Mouse (Mus musculus) testis, adult 2 months (tissue): ENCODE data around the gene Abca1. TPM values are rescaled to one million over a fixed set of nuclear protein-coding genes. Genes with fewer than 3 reads are reported as not detected.

ENCODE experiments used
- H3K27ac ChIP-seq: fragments of 200-500 bp; 2 replicates; pipeline ENCODE4 v1.5.1; 2012; ENCODE audit warnings: low read depth, low read length; ENCODE audit not compliant: control insufficient read depth, insufficient read depth
- H3K27me3 ChIP-seq: fragments of 200-500 bp; 2 replicates; pipeline ENCODE4 v1.6.1; 2012; ENCODE audit warnings: mild to moderate bottlenecking, low read length, moderate library complexity; ENCODE audit not compliant: control insufficient read depth, insufficient read depth
- H3K36me3 ChIP-seq: fragments of 200-500 bp; 2 replicates; pipeline ENCODE4 v1.6.1; 2012; ENCODE audit warnings: mild to moderate bottlenecking, low read length; ENCODE audit not compliant: control insufficient read depth, insufficient read depth
- H3K4me1 ChIP-seq: fragments of 200-500 bp; 2 replicates; pipeline ENCODE4 v1.6.1; 2012; ENCODE audit warnings: low read length; ENCODE audit not compliant: control insufficient read depth, insufficient read depth
- H3K4me3 ChIP-seq: fragments of 200-500 bp; 2 replicates; pipeline ENCODE4 v1.5.1; 2012; ENCODE audit warnings: low read depth, mild to moderate bottlenecking, low read length, moderate library complexity, mixed read lengths; ENCODE audit not compliant: control insufficient read depth
- CTCF ChIP-seq: fragments of 200-500 bp; IDR thresholded peaks from 2 replicates; pipeline ENCODE4 v1.5.1; 2012; ENCODE audit warnings: low read depth, mild to moderate bottlenecking, inconsistent platforms, low read length, moderate library complexity; ENCODE audit not compliant: control insufficient read depth, insufficient read depth, insufficient replicate concordance
- POLR2A ChIP-seq: fragments of 200-500 bp; IDR thresholded peaks from 2 replicates; pipeline ENCODE4 v1.6.1; 2012; ENCODE audit warnings: low read depth, mild to moderate bottlenecking, inconsistent platforms, low read length, moderate library complexity; ENCODE audit not compliant: control insufficient read depth
- polyA plus RNA-seq: library from polyadenylated mRNA; depleted of rRNA; stranded (reverse); fragments of >200 nt; gene quantifications from 2 replicates; pipeline ENCODE4 v1.2.3, GENCODE M21; 2012

Abca1 gene
- polyA plus RNA-seq, 1 experiment = 9.8 TPM

DNA sequence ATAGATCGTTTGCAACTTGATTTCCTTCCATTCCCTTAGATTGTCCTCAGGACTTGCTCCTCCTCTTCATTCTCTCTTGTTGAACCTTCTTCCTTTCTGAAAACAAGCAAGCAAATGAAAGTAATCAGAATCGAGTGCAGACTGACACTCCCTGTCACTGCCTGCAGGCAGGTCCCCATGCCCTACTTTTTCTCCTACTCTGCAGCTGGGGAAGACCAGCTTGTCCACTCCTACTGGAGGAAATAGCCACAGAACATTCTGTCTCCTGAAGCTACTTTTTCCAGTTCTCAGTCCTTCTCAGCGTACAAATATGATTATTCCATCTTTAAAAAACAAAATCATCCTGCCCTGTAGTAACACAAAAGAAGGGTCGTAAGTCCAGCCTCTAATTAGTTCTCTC is 135.3 kb downstream of the Abca1 start:
- Histone ChIP-seq H3K27ac (no peak overlapping the region), H3K4me1 (no peaks in the 10 kb centered on the region), H3K27me3 (no peaks in the 10 kb centered on the region), H3K4me3 (no peak overlapping the region), H3K36me3 (no peaks in the 10 kb centered on the region)
- TF ChIP-seq CTCF (no peak), POLR2A (no peak)

GRCm38 (mm10) chr4:53023189-53023925 is 136.3 kb downstream of the Abca1 start:
- no peak overlapping the region for H3K27ac ChIP-seq
- TF ChIP-seq POLR2A (no peak), CTCF (no peak)
- no peaks in the 10 kb centered on the region for H3K4me1 ChIP-seq
- no peak overlapping the region for H3K4me3 ChIP-seq
- no peaks in the 10 kb centered on the region for H3K27me3 ChIP-seq
- no peaks in the 10 kb centered on the region for H3K36me3 ChIP-seq

- H3K4me3 ChIP-seq = no peak overlapping the region
- H3K27me3 ChIP-seq = no peaks in the 10 kb centered on the region
- H3K4me1 ChIP-seq = no peaks in the 10 kb centered on the region
- TF ChIP-seq CTCF (no peak), POLR2A (no peak)
- H3K27ac ChIP-seq = no peak overlapping the region
- no peaks in the 10 kb centered on the region for H3K36me3 ChIP-seq
These were observed 141.3 kb downstream of the Abca1 start for GRCm38 (mm10) chr4:53018392-53018791.

DNA sequence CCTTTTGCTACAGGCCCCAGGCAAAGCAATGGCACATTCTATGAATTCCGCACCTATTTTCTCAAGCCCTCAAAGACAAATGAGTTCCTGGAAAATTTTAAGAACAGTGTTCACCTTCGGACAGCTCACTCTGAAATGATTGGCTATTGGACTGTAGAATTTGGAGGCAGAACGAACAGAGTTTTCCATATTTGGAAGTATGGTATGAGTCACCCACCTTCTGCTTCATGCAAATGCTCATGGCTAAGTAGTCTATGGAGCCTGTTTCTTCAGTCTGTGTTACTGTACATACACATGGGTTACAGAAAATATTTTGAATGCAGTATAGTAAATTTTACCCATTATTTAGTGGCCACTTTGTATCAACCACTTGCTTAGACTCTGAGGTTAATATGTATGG is 144.7 kb downstream of the Abca1 start:
- Histone ChIP-seq H3K36me3 (no peaks in the 10 kb centered on the region), H3K27me3 (no peaks in the 10 kb centered on the region), H3K4me1 (peaks cover 5% of the 10 kb centered on the region), H3K4me3 (no peak overlapping the region), H3K27ac (no peak overlapping the region)
- no peak for TF ChIP-seq POLR2A
- TF ChIP-seq CTCF = no peak

DNA sequence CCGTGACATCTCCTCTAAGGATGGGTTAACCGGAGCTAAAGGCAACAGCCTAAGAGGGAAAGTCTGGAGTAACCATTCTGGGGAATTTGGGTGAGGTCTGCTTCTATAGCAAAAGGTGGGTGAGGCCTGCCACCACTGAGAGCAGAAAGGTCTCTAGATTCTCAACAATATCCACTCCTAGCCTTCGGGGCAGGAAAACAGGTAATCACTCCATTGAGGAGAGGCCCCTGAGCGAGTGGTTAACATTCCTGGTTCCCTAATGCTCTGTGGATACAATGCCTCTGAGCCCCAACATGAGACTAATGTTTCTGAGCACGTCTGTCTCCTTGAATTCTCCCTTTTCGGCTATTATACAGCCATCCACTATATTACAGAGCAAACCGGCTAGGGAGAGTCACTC is 145.3 kb downstream of the Abca1 start:
- no peak overlapping the region for H3K4me3 ChIP-seq
- H3K27me3 ChIP-seq = no peaks in the 10 kb centered on the region
- H3K36me3 ChIP-seq = no peaks in the 10 kb centered on the region
- peaks cover 5% of the 10 kb centered on the region for H3K4me1 ChIP-seq
- no peak overlapping the region for H3K27ac ChIP-seq
- no peak for TF ChIP-seq CTCF
- no peak for TF ChIP-seq POLR2A

- Histone ChIP-seq H3K36me3 (no peaks in the 10 kb centered on the region), H3K4me1 (peaks cover 5% of the 10 kb centered on the region), H3K27ac (peak within 1 kb of the TSS; percentile 77), H3K4me3 (peak within 1 kb of the TSS; percentile 90), H3K27me3 (no peaks in the 10 kb centered on the region)
- no peak for TF ChIP-seq CTCF
- 0 out of 2 replicates have a peak, but pooled peaks have one; percentile 20 for TF ChIP-seq POLR2A
These were observed 147.8 kb downstream of the Abca1 start, which contains the start of gene Nipsnap3b for GRCm38 (mm10) chr4:53011732-53012361. TSS of gene Nipsnap3b (plus strand) at chr4:53011880.

DNA sequence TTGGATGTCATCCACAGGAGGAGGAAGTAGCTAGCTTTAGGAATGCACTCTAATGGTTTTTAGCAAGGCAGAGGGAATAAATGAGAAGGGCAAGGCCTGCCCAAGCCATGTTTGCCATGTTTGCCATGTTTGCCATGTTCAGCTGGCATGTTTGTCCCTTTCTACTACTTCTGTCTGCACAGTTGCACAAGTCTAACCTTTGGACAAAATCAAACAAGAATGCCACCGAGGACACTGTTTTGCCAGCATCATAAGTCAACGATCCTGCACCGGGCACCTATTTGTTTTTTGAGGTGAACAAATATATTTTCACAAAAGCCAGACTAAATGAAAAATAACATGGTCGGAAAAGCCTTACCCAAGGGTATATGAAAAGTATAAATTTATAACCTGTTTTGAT is 149.8 kb downstream of the Abca1 start:
- TF ChIP-seq POLR2A (no peak), CTCF (no peak)
- no peaks in the 10 kb centered on the region for H3K36me3 ChIP-seq

More for the DNA sequence above, 149.8 kb downstream of the Abca1 start:
- Histone ChIP-seq H3K4me3 (no peak overlapping the region), H3K27ac (no peak overlapping the region), H3K27me3 (no peaks in the 10 kb centered on the region), H3K4me1 (peaks cover 5% of the 10 kb centered on the region)
